Mouse (Mus musculus): ENCODE measurements at regions not wholly inside any gene's neighbourhood (a gene's known extent, or its start where the extent isn't known, plus 50 kb on each side); places are given as distances from the start of the nearest gene placed in this dataset.

GRCm38 (mm10) chr3:149150796-149151195 is 160.4 kb upstream of the Adgrl2 start:
- DNase-seq, result no peak

GRCm38 (mm10) chr3:149148608-149149007 is 158.3 kb upstream of the Adgrl2 start:
- no peak for DNase-seq

GRCm38 (mm10) chr3:149147916-149148315 is 157.6 kb upstream of the Adgrl2 start:
- no peak for DNase-seq

- DNase-seq, result no peak
These were observed 156.3 kb upstream of the Adgrl2 start for GRCm38 (mm10) chr3:149146673-149147072.

- DNase-seq, result no peak
These were observed 150.1 kb upstream of the Adgrl2 start for GRCm38 (mm10) chr3:149140461-149140860.

GRCm38 (mm10) chr3:149134028-149134938 is 143.9 kb upstream of the Adgrl2 start:
- no peak for DNase-seq

GRCm38 (mm10) chr3:149118806-149119205 is 128.5 kb upstream of the Adgrl2 start:
- DNase-seq, result no peak

GRCm38 (mm10) chr3:149117684-149118056 is 127.3 kb upstream of the Adgrl2 start:
- no peak for DNase-seq

GRCm38 (mm10) chr3:149117018-149117683 is 126.8 kb upstream of the Adgrl2 start:
- DNase-seq, result no peak

- no peak for DNase-seq
These were observed 126.2 kb upstream of the Adgrl2 start for GRCm38 (mm10) chr3:149116604-149117003.

- no peak for DNase-seq
These were observed 125.5 kb upstream of the Adgrl2 start for GRCm38 (mm10) chr3:149115901-149116300.

GRCm38 (mm10) chr3:149112878-149113277 is 122.5 kb upstream of the Adgrl2 start:
- DNase-seq, result no peak

- no peak for DNase-seq
These were observed 121.4 kb upstream of the Adgrl2 start for GRCm38 (mm10) chr3:149111529-149112439.

- no peak for DNase-seq
These were observed 120.5 kb upstream of the Adgrl2 start for GRCm38 (mm10) chr3:149110831-149111230.

GRCm38 (mm10) chr3:149105709-149106450 is 115.5 kb upstream of the Adgrl2 start:
- DNase-seq, result no peak

- DNase-seq, result no peak
These were observed 114.8 kb upstream of the Adgrl2 start for GRCm38 (mm10) chr3:149105181-149105580.

GRCm38 (mm10) chr3:149104080-149104479 is 113.7 kb upstream of the Adgrl2 start:
- no peak for DNase-seq

GRCm38 (mm10) chr3:149103469-149103868 is 113.1 kb upstream of the Adgrl2 start:
- no peak for DNase-seq

GRCm38 (mm10) chr3:149102846-149103245 is 112.5 kb upstream of the Adgrl2 start:
- no peak for DNase-seq

- DNase-seq, result no peak
These were observed 111.4 kb upstream of the Adgrl2 start for GRCm38 (mm10) chr3:149101785-149102184.

- no peak for DNase-seq
These were observed 108.4 kb upstream of the Adgrl2 start for GRCm38 (mm10) chr3:149098764-149099163.

- DNase-seq, result no peak
These were observed 106.7 kb upstream of the Adgrl2 start for GRCm38 (mm10) chr3:149097026-149097425.
